Mouse (Mus musculus): ENCODE results near the gene Mrgpra1. TPM values are rescaled to one million over a fixed set of nuclear protein-coding genes. Genes with fewer than 3 reads are reported as not detected.

Gene Mrgpra1
- polyA plus RNA-seq, 1 experiment = not detected

Other genes with a start within 250 kb of the Mrgpra1 start
- gene Ptpn5, start 220.6 kb downstream of the Mrgpra1 start, polyA plus RNA-seq (2012) = not detected in 2 replicates
- not detected in 2 replicates for gene Mrgpra6, start 149.3 kb downstream of the Mrgpra1 start, polyA plus RNA-seq (2012)
- gene Mrgpra9, start 101.4 kb downstream of the Mrgpra1 start, polyA plus RNA-seq (2012) = not detected in 2 replicates
- not detected in 2 replicates for gene Mrgpra2a, start 97.9 kb upstream of the Mrgpra1 start, polyA plus RNA-seq (2012)
- gene Mrgpra2b, start 174.6 kb upstream of the Mrgpra1 start, polyA plus RNA-seq (2012) = not detected in 2 replicates
- not detected in 2 replicates for gene Mrgpra3, start 247.1 kb upstream of the Mrgpra1 start, polyA plus RNA-seq (2012)